Mouse (Mus musculus): ENCODE results near the gene Hectd4.
"Not testable (repeated sequence)": the region's sequence is repeated elsewhere in the genome, so short reads cannot be mapped to it uniquely, and the experiment has no call there.

GRCm38 (mm10) chr5:121227330-121227729 lies 7.3 kb downstream of the Hectd4 start:
- not testable (repeated sequence) for TF ChIP-seq CTCF (IDR thresholded peaks at IDR 0.05; ENCODE audit: control insufficient read depth, insufficient read depth, low read length); POLR2A (IDR thresholded peaks at IDR 0.05; ENCODE audit: borderline replicate concordance, control insufficient read depth, low read depth, low read length)
